Mouse (Mus musculus) embryonic facial prominence, embryonic 14.5 days (tissue): Measurements from ENCODE around the gene Ankrd40. TPM values are rescaled to one million over a fixed set of nuclear protein-coding genes. Genes with fewer than 3 reads are reported as not detected.

Experiments
- ATAC-seq: fragments of 200-750 bp; cut with Nextera tagmentation; 2 replicates; pipeline ENCODE4 v1.8.0; 2017; ENCODE audit warnings: low read depth, moderate number of reproducible peaks, moderate TSS enrichment
- DNase-seq: peaks from one replicate; pipeline ENCODE4 v3.0.0-alpha.2; 2015; ENCODE audit warnings: low spot score
- H3K27ac ChIP-seq: fragments of 300-500 bp; sonication (generic); replicated peaks from 2 replicates; pipeline ENCODE4 v1.5.1; 2014; ENCODE audit warnings: low read depth, mild to moderate bottlenecking, low read length, moderate library complexity
- H3K27me3 ChIP-seq: fragments of 300-500 bp; sonication (generic); replicated peaks from 2 replicates; pipeline ENCODE4 v1.6.1; 2014; ENCODE audit warnings: low read length; ENCODE audit not compliant: control insufficient read depth, insufficient read depth
- H3K36me3 ChIP-seq: fragments of 300-500 bp; sonication (generic); 2 replicates; pipeline ENCODE4 v1.6.1; 2014; ENCODE audit warnings: low read length, mixed read lengths; ENCODE audit not compliant: control insufficient read depth, insufficient read depth
- H3K4me1 ChIP-seq: fragments of 300-500 bp; sonication (generic); 2 replicates; pipeline ENCODE4 v1.6.1; 2014; ENCODE audit warnings: antibody characterized with exemption, low read length; ENCODE audit not compliant: control insufficient read depth, insufficient read depth
- H3K4me2 ChIP-seq: fragments of 300-500 bp; sonication (generic); 2 replicates; pipeline ENCODE4 v1.6.1; 2014; ENCODE audit warnings: low read depth, mild to moderate bottlenecking, low read length, moderate library complexity, mixed read lengths
- H3K4me3 ChIP-seq: fragments of 300-500 bp; sonication (generic); 2 replicates; pipeline ENCODE4 v1.5.1; 2014; ENCODE audit warnings: low read depth, mild to moderate bottlenecking, low read length
- H3K9ac ChIP-seq: fragments of 300-500 bp; sonication (generic); 2 replicates; pipeline ENCODE4 v1.6.1; 2014; ENCODE audit warnings: low read depth, mild to moderate bottlenecking, low read length, moderate library complexity, mixed read lengths
- H3K9me3 ChIP-seq: fragments of 300-500 bp; sonication (generic); 2 replicates; pipeline ENCODE4 v1.6.1; 2016; ENCODE audit warnings: low read length; ENCODE audit not compliant: control insufficient read depth
- WGBS: fragments of 180-500 bp; shearing (Covaris S2); extraction: QIAGEN DNeasy Blood & Tissue Kit; methylation state at CpG from one replicate; pipeline ENCODE4 v1.1.7; 2014; 5-methylcytosine and 5-hydroxymethylcytosine counted together
- polyA plus RNA-seq: library from polyadenylated mRNA; unstranded; fragments of >200 nt; fragmentation: Nextera tagmentation; extraction: Ambion mirVana; gene quantifications from 2 replicates; pipeline ENCODE4 v1.2.1, GENCODE M21; 2014

Gene Ankrd40
- polyA plus RNA-seq, 1 experiment from 2014 or later, result 28.4 TPM

DNA sequence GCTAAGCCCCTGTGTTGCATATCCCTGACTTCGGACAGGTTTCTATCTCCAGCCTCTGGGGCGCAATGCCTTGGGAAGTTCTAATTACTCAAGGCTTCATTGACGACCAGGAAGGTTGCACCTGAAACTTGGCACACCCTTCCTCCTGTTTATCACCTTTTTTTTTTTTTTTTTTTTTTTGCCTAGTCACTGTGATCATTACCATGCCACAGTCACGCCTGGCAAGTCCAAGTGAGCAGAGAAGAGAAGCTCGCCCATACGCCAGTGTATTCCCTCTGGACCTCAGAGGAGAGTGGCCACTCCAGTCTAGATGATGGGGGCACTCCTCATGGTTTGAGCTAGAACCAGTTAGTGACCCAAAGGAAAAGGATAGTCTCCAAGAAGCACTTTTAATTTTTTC is 63.0 kb downstream of the Ankrd40 start:
- Histone ChIP-seq H3K27me3 (peaks cover 17% of the 10 kb centered on the region), H3K4me3 (no peak overlapping the region), H3K9ac (no peak overlapping the region), H3K36me3 (no peaks in the 10 kb centered on the region), H3K4me2 (no peak overlapping the region), H3K4me1 (peaks cover 6% of the 10 kb centered on the region), H3K9me3 (no peaks in the 10 kb centered on the region), H3K27ac (no peak overlapping the region)
- WGBS, result 88% methylated on average over 6 of the region's 6 CpGs
- DNase-seq (no peak), ATAC-seq (no peak)

Other genes with a start within 250 kb of the Ankrd40 start
- 33.8 and 40.3 TPM in 2 replicates for gene Tob1, start 116.5 kb upstream of the Ankrd40 start, polyA plus RNA-seq
- gene Wfikkn2, start 82.0 kb upstream of the Ankrd40 start, polyA plus RNA-seq, result 5.9 and 7.8 TPM in 2 replicates
- 0.38 TPM in 1 of 2 replicates, not detected in the other for gene Gm21885, start 46.1 kb upstream of the Ankrd40 start, polyA plus RNA-seq
- 88.8 and 91.4 TPM in 2 replicates for gene Luc7l3, start 6.0 kb upstream of the Ankrd40 start, polyA plus RNA-seq
- gene Abcc3, start 65.0 kb downstream of the Ankrd40 start, polyA plus RNA-seq, result 1.3 and 2.2 TPM in 2 replicates
- 30.0 and 30.5 TPM in 2 replicates for gene Cacna1g, start 146.2 kb downstream of the Ankrd40 start, polyA plus RNA-seq
- gene Spata20, start 158.2 kb downstream of the Ankrd40 start, polyA plus RNA-seq, result 0.31 and 0.51 TPM in 2 replicates
- gene Epn3, start 172.0 kb downstream of the Ankrd40 start, polyA plus RNA-seq, result 4.3 and 6.6 TPM in 2 replicates
- 1.4 and 4.1 TPM in 2 replicates for gene Mycbpap, start 193.7 kb downstream of the Ankrd40 start, polyA plus RNA-seq
- 2.2 and 2.8 TPM in 2 replicates for gene Rsad1, start 221.3 kb downstream of the Ankrd40 start, polyA plus RNA-seq
- 9.5 and 10.1 TPM in 2 replicates for gene Chad, start 237.0 kb downstream of the Ankrd40 start, polyA plus RNA-seq